Mouse (Mus musculus): ENCODE measurements at regions not wholly inside any gene's neighbourhood (a gene's known extent, or its start where the extent isn't known, plus 50 kb on each side); places are given as distances from the start of the nearest gene placed in this dataset.
A peak's percentile ranks its signal among the peaks of the same experiment; 100 is the strongest.

GRCm38 (mm10) chr15:62145643-62146285, 1223.0 kb upstream of the A1bg start:
- ATAC-seq (replicated peaks; ENCODE audit: low FRiP score, poor library complexity, severe bottlenecking), result no peak

GRCm38 (mm10) chr15:62144776-62145564, 1222.2 kb upstream of the A1bg start:
- no peak for ATAC-seq (replicated peaks; ENCODE audit: low FRiP score, poor library complexity, severe bottlenecking)

- no peak for ATAC-seq (replicated peaks; ENCODE audit: low FRiP score, poor library complexity, severe bottlenecking)
Observed at GRCm38 (mm10) chr15:62139859-62140258, 1217.0 kb upstream of the A1bg start.

GRCm38 (mm10) chr15:62139192-62139591, 1216.4 kb upstream of the A1bg start:
- no peak for ATAC-seq (replicated peaks; ENCODE audit: low FRiP score, poor library complexity, severe bottlenecking)

- ATAC-seq (replicated peaks; ENCODE audit: low FRiP score, poor library complexity, severe bottlenecking), result no peak
Observed at GRCm38 (mm10) chr15:62138701-62139100, 1215.9 kb upstream of the A1bg start.

- ATAC-seq (replicated peaks; ENCODE audit: low FRiP score, poor library complexity, severe bottlenecking), result no peak
Observed at GRCm38 (mm10) chr15:62136932-62137594, 1214.3 kb upstream of the A1bg start.

- peak; percentile 17; the same call in 1 of the 2 replicates for ATAC-seq (replicated peaks; ENCODE audit: low FRiP score, poor library complexity, severe bottlenecking)
Observed at GRCm38 (mm10) chr15:62134835-62135234, 1212.0 kb upstream of the A1bg start.

GRCm38 (mm10) chr15:62134308-62134707, 1211.5 kb upstream of the A1bg start:
- ATAC-seq (replicated peaks; ENCODE audit: low FRiP score, poor library complexity, severe bottlenecking), result no peak

GRCm38 (mm10) chr15:62132895-62133294, 1210.1 kb upstream of the A1bg start:
- no peak for ATAC-seq (replicated peaks; ENCODE audit: low FRiP score, poor library complexity, severe bottlenecking)

GRCm38 (mm10) chr15:62131686-62132085, 1208.9 kb upstream of the A1bg start:
- ATAC-seq (replicated peaks; ENCODE audit: low FRiP score, poor library complexity, severe bottlenecking), result no peak

- ATAC-seq (replicated peaks; ENCODE audit: low FRiP score, poor library complexity, severe bottlenecking), result no peak
Observed at GRCm38 (mm10) chr15:62130530-62130929, 1207.7 kb upstream of the A1bg start.

GRCm38 (mm10) chr15:62128546-62129212, 1205.9 kb upstream of the A1bg start:
- ATAC-seq (replicated peaks; ENCODE audit: low FRiP score, poor library complexity, severe bottlenecking), result no peak

- ATAC-seq (replicated peaks; ENCODE audit: low FRiP score, poor library complexity, severe bottlenecking), result peak; percentile 63
Observed at GRCm38 (mm10) chr15:62127602-62128158, 1204.9 kb upstream of the A1bg start.

GRCm38 (mm10) chr15:62125718-62126117, 1202.9 kb upstream of the A1bg start:
- no peak for ATAC-seq (replicated peaks; ENCODE audit: low FRiP score, poor library complexity, severe bottlenecking)

GRCm38 (mm10) chr15:62123756-62124155, 1200.9 kb upstream of the A1bg start:
- no peak for ATAC-seq (replicated peaks; ENCODE audit: low FRiP score, poor library complexity, severe bottlenecking)

- ATAC-seq (replicated peaks; ENCODE audit: low FRiP score, poor library complexity, severe bottlenecking), result peak; percentile 68
Observed at GRCm38 (mm10) chr15:62122265-62123023, 1199.6 kb upstream of the A1bg start.

GRCm38 (mm10) chr15:62121696-62122095, 1198.9 kb upstream of the A1bg start:
- no peak for ATAC-seq (replicated peaks; ENCODE audit: low FRiP score, poor library complexity, severe bottlenecking)

GRCm38 (mm10) chr15:62120735-62121134, 1197.9 kb upstream of the A1bg start:
- ATAC-seq (replicated peaks; ENCODE audit: low FRiP score, poor library complexity, severe bottlenecking), result no peak

- no peak for ATAC-seq (replicated peaks; ENCODE audit: low FRiP score, poor library complexity, severe bottlenecking)
Observed at GRCm38 (mm10) chr15:62118997-62119396, 1196.2 kb upstream of the A1bg start.
